Mouse (Mus musculus) adrenal gland (tissue): ENCODE results near the gene Psmd5.
"Not testable (repeated sequence)": the region's sequence is repeated elsewhere in the genome, so short reads cannot be mapped to it uniquely, and the experiment has no call there.

Source experiments
- intact Hi-C: fragments of 180-260 bp; cut with DNase I; formaldehyde crosslinking; loops from one replicate; pipeline ENCODE4 v1.15.1; 2025

Gene Psmd5

DNA sequence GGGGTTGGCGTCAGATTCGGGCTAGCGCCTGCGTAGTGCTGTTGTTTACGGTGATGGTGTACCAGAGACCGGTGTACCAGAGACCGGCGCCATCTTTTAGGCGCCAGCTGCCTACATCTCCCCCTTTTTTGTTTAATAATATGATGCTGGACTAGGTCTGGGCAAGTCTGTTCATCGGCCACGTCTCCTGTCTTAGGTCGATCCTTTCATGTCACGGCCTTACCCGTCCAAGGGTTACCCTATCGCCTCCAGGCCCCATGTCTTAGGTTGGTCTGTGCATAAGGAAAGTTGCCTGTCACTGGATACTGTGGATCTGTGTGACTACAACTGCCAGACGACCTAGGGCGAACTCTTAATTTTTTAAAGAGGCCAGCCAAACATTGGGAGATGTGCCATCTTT is 44.7 kb downstream of the Psmd5 start:
- intact Hi-C loops, result not testable (repeated sequence)

DNA sequence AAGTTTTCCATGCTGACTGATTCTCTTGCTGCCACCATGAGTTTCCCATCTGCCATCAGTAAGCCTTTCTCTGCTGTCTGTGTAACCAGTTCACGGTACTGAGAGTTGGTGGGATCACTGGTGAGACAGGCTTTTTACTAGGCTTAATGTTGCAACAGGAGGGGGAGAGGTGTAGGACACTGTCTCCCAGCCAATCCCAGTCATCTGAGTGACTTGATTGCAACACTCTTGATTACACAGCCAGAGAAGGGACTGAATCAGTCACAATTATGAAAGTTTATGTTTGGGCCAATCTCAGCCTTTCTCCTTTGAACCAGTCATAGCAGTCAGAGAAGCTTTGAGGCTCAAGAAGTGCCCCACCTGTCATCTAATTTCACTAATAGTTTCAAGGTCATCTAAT is 46.7 kb downstream of the Psmd5 start:
- intact Hi-C loops, result loop anchor here (5.0 to 10.0 kb wide), 2 partner anchors 44 to 77 kb away; partner anchors contain the start of genes Cutal and Psmd5

DNA sequence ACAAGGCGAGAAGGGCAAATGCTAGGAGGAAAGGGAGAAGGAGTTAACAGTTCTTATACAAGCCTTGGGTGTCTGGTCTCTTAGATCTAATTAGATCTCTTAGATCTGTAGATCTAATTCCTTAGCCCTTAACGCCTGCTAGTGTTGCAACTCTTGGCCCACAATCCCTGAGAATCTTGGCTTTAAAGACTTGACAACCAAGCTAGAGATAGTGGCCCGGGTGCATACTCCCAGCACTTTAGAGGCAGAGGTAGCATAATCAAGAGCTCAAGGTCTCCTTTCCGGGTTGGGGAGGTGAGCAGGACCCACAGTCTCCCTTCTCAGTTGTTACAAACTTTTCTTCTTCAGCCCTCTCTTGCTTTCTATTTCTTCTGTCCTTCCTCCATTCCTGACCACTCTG is 47.2 kb downstream of the Psmd5 start:
- intact Hi-C loops, result loop anchor here (5.0 to 10.0 kb wide), 2 partner anchors 45 to 77 kb away; partner anchors contain the start of genes Cutal and Psmd5

- intact Hi-C loops, result loop anchor here (5.0 to 10.0 kb wide), 2 partner anchors 46 to 78 kb away; partner anchors contain the start of genes Cutal and Psmd5
Observed at GRCm38 (mm10) chr2:34826460-34827231, 48.1 kb downstream of the Psmd5 start.

- intact Hi-C loops, result loop anchor here (5.0 to 10.0 kb wide), 2 partner anchors 46 to 79 kb away; partner anchors contain the start of genes Cutal and Psmd5
Observed at GRCm38 (mm10) chr2:34825827-34826459, 48.8 kb downstream of the Psmd5 start, which contains the start of gene Fbxw2. Gene Fbxw2, minus strand, starts transcription at chr2:34826311.

GRCm38 (mm10) chr2:34818492-34818891 is 56.3 kb downstream of the Psmd5 start:
- intact Hi-C loops, result no loop called here

DNA sequence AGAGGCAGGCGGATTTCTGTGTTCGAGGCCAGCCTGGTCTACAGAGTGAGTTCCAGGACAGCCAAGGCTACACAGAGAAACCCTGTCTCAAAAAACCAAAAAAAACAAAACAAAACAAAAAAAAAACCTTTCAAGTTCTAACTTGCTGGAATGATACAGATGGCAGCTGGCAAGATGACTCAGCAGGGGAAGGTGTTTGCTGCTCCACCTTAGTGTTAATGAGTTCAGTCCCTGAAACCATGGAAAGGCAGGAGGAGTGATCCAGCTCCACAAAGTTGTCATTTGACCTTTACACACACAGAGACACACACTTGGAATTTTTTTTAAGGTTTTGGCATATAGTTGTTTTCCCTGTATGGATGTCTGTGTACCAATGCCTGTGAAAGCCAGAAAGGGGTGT is 58.9 kb downstream of the Psmd5 start:
- intact Hi-C loops, result not testable (repeated sequence)

DNA sequence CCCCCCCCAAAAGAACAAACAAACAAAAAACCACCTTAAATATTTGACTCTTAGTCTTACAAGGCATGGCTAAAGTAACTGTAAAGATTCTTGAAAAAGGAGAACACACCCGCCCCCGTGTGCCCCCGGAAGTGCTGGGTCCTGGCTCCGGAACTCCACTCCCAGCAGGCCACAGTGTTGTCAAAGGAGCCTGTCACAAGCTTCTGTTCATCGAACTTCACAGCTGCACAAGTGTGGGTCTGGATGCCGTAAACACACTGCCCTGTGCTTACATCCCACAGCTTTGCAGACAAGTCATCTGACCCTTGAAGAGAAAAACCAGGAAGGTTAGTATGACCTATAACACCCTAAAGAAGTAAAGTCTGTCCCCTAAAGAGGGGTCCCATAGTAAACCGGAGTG is 62.1 kb downstream of the Psmd5 start:
- intact Hi-C loops, result no loop called here

GRCm38 (mm10) chr2:34810775-34811174 is 64.0 kb downstream of the Psmd5 start:
- intact Hi-C loops, result no loop called here

- intact Hi-C loops, result no loop called here
Observed at GRCm38 (mm10) chr2:34809568-34809967, 65.2 kb downstream of the Psmd5 start.

- intact Hi-C loops, result no loop called here
Observed at GRCm38 (mm10) chr2:34808057-34808456, 66.7 kb downstream of the Psmd5 start.

DNA sequence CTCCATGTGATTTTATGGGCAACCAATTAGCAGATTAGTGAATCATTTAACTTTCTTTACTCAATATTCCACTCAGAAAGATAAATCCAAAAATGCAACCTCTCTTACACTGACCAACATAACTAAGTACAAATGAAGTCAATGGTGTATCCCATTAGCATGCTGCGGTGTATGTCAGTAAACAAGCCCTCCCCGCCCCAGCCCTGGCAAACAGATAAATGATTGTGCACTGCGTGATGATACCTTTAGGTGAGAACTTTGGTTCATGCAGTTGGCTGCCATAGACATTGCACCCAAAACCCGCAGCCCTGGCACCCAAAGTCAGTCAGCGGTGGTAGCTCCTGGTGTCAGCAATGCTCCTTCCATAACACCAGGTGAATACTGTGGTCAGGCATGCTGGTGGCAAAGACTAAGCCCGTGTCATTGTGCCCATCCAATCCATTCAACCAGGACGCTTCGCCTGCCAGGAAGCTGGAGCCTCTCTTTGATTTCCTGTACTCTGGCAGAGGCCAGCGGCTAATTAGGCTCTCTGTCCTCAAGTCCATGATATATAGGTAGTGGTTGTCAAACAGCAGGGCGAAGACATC is 69.3 kb downstream of the Psmd5 start:
- intact Hi-C loops, result no loop called here

DNA sequence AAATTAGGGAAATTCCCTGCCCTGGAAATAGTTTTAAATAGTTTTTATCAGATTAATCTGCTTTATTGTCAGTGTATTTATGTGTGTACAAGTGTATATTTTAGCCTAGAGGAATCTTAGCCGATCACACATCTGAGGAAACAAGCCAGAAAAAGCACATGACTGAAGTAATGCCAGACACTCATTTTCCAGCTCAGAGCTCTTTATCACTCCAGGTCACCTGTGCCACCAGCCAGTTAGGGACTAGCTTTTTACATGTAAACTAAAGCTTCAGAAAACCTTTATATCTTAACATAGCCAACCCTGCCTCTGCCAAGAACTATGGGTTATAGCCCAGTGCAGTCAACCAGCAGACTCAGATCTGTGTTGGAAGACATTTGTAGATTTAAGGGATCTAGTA is 70.0 kb downstream of the Psmd5 start:
- intact Hi-C loops, result no loop called here

GRCm38 (mm10) chr2:34804172-34804571 is 70.6 kb downstream of the Psmd5 start:
- intact Hi-C loops, result no loop called here

- intact Hi-C loops, result no loop called here
Observed at GRCm38 (mm10) chr2:34803746-34804145, 71.0 kb downstream of the Psmd5 start.

DNA sequence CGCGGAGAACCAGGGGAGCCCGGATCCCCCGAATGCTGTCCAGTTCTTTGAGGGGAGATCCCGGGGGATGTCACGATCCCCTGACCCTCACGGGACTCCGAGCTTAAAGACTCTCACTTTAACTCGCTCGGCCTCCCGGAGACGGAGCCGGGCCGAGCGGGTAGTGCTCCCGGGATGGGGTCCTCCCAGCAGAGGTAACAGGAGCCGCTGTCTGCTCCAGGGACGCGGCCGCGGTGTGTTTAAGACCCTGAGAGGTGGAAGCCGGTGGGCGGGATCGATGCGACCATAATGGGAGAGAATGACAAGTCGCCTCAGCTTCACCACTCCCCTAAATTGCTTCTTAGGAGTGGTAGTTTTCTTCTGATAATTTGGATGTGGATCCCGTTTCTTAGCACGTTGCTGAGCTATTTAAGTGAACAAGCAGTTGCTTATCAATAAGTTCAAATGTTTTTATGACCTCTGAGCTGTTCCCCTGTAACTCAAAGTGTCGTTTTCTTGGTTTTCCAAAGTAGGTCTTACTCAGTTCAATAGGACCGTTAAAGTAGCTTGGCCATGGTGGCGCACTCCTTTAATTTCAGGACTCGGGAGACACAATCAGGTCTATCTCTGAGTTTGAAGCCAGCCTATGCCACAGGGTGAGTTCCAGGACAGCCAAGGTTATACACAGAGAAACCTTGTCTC is 72.1 kb downstream of the Psmd5 start:
- intact Hi-C loops, result not testable (repeated sequence)

- intact Hi-C loops, result no loop called here
Observed at GRCm38 (mm10) chr2:34801516-34802482, 73.0 kb downstream of the Psmd5 start.

- intact Hi-C loops, result no loop called here
Observed at GRCm38 (mm10) chr2:34800371-34800770, 74.4 kb downstream of the Psmd5 start.
